Mouse (Mus musculus): ENCODE data around the gene Wdfy4. TPM values are rescaled to one million over a fixed set of nuclear protein-coding genes. Genes with fewer than 3 reads are reported as not detected.

Gene Wdfy4
- total and polyA plus RNA-seq, 2 experiments from 2014 or later, result 0.14 to 1.4 TPM

DNA sequence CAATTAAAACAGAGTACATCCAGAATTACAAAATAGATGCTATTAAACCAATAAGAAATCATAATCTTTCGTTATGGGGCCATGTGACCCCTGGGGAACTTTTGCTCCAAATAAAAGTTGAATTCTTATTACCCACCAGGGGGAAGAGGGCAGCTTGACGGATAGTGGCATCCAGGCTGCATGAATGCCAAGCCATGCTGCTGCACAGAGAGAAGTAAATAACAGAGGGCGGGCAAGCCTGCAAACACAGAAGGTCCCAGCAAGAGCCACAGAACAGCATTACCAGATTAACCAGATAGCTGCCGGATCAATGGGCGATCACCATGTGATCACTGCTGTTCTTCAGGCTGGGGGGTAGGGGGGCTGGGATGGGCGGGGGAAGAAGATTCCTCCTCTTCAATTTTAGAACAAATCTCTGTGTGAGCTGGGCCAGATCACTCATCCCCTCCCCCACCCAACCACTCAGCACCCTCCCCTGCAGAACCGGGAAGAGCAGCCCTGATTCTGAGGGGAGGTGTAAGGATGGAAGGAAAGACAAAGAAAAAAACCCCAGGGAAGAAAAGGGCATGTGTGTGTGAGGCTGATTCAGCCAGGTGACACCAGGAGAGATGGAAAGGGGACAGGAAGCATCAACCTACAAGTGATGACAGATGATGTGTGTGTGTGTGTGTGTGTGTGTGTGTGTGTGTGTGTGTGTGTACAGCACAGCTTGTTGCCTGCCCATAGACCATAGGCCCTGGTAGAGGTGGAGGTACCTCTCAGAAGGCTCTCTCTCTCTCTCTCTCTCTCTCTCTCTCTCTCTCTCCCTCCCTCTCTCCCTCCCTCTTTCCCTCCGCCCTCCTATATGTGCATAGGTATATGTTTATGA lies 185.0 kb downstream of the Wdfy4 start:
- H3K36me3 ChIP-seq (replicated peaks; ENCODE audit: control insufficient read depth, insufficient read depth, low read length), result no peaks in the 10 kb centered on the region
- WGBS, result 56% methylated on average over 8 of the region's 8 CpGs
- H3K27ac ChIP-seq (ENCODE audit: low read depth), result no peak overlapping the region
- no peak for ATAC-seq (ENCODE audit: insufficient read depth, low read depth)
- no peak overlapping the region for H3K4me2 ChIP-seq (ENCODE audit: low read depth, low read length)
- H3K4me1 ChIP-seq (ENCODE audit: control insufficient read depth, insufficient read depth), result peaks cover 4% of the 10 kb centered on the region; the same call in 1 of the 2 replicates
- H3K9me3 ChIP-seq (replicated peaks; ENCODE audit: control insufficient read depth, low read length), result no peaks in the 10 kb centered on the region; the same call in 1 of the 2 replicates
- no peak for TF ChIP-seq EP300 (IDR thresholded peaks at IDR 0.05; ENCODE audit: low read depth)
- no peak for TF ChIP-seq CTCF (IDR thresholded peaks at IDR 0.05; ENCODE audit: low read depth)
- H3K9ac ChIP-seq (replicated peaks; ENCODE audit: low read depth, low read length), result no peak overlapping the region
- no peak overlapping the region for H3K4me3 ChIP-seq (ENCODE audit: low read depth, low read length)
- DNase-seq (ENCODE audit: low spot score), result no peak
- H3K27me3 ChIP-seq (ENCODE audit: control insufficient read depth, insufficient read depth, low read length), result no peaks in the 10 kb centered on the region

DNA sequence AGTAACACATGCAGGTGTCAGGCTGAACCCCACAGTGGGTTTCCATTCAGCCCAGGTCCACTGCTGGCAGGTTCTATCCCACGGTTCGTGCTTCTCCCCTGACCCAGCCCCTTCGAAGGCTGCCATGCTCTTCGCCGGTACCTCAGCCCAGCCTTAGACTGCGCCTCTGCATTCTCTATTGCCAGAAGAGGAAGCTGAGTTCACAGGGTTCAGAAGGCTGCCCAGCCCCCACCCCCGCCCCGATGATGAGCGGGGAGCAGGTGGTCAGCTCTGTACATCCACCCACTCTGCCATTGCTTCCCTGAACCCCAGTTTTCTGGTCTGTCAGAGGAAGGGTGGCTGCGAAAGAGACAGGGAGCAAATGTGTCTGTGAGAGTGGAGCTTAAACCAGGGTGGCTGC lies 185.8 kb downstream of the Wdfy4 start:
- DNase-seq (ENCODE audit: low spot score) (no peak), ATAC-seq (ENCODE audit: insufficient read depth, low read depth) (no peak)
- 59% methylated on average over 10 of the region's 10 CpGs for WGBS

DNA sequence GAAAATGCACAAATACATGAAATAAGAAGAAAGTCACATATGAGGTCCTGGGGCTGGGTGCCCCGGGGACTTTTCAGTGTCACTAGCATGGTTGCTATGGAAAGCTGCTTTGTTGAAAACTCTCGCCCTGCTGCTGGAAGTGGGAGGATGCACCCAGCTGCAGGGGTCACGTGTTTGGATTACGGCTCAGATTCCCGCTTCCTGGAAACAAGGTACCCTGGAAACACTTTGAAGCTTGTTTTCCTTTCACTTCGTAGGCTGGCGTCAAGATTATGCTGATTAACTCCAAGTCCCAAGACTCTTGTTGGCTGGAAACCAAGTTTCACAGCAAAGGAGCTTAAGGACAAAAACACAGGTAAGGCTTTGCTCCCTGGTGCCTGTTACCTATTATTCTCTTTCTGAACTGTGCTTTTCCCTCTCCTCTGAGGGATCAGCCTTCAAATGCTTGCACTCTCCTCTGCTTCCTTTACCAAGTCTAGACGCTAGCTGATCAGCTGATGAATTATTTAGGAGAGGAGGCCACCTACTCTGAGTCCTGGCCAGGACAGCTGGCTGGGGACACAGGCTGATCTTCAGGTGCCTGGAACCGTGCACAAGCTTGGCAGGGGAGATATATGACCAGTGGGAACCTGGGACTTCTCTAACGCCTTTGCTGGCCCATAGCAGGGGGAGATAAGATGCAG lies 190.2 kb downstream of the Wdfy4 start:
- DNase-seq (ENCODE audit: low spot score) (peak; percentile 36), ATAC-seq (ENCODE audit: insufficient read depth, low read depth) (peak; percentile 44; the same call in 1 of the 2 replicates)
- TF ChIP-seq CTCF (IDR thresholded peaks at IDR 0.05; ENCODE audit: low read depth) (no peak), EP300 (IDR thresholded peaks at IDR 0.05; ENCODE audit: low read depth) (no peak)
- Histone ChIP-seq H3K4me2 (ENCODE audit: low read depth, low read length) (peak overlapping the region; percentile 51), H3K4me3 (ENCODE audit: low read depth, low read length) (peak overlapping the region; percentile 11; the same call in 1 of the 2 replicates), H3K9me3 (replicated peaks; ENCODE audit: control insufficient read depth, low read length) (no peaks in the 10 kb centered on the region), H3K9ac (replicated peaks; ENCODE audit: low read depth, low read length) (no peak overlapping the region), H3K27ac (ENCODE audit: low read depth) (no peak overlapping the region), H3K27me3 (ENCODE audit: control insufficient read depth, insufficient read depth, low read length) (no peaks in the 10 kb centered on the region), H3K4me1 (ENCODE audit: control insufficient read depth, insufficient read depth) (peaks cover 7% of the 10 kb centered on the region; the same call in 1 of the 2 replicates), H3K36me3 (replicated peaks; ENCODE audit: control insufficient read depth, insufficient read depth, low read length) (no peaks in the 10 kb centered on the region)
- WGBS, result 4% methylated on average over 10 of the region's 10 CpGs

More for the DNA sequence above, 185.8 kb downstream of the Wdfy4 start:
- Histone ChIP-seq H3K27me3 (ENCODE audit: control insufficient read depth, insufficient read depth, low read length) (no peaks in the 10 kb centered on the region), H3K4me1 (ENCODE audit: control insufficient read depth, insufficient read depth) (peaks cover 7% of the 10 kb centered on the region; the same call in 1 of the 2 replicates), H3K4me2 (ENCODE audit: low read depth, low read length) (no peak overlapping the region), H3K9ac (replicated peaks; ENCODE audit: low read depth, low read length) (no peak overlapping the region), H3K4me3 (ENCODE audit: low read depth, low read length) (no peak overlapping the region), H3K36me3 (replicated peaks; ENCODE audit: control insufficient read depth, insufficient read depth, low read length) (no peaks in the 10 kb centered on the region), H3K9me3 (replicated peaks; ENCODE audit: control insufficient read depth, low read length) (no peaks in the 10 kb centered on the region), H3K27ac (ENCODE audit: low read depth) (no peak overlapping the region)
- TF ChIP-seq CTCF (IDR thresholded peaks at IDR 0.05; ENCODE audit: low read depth), result no peak
- no peak for TF ChIP-seq EP300 (IDR thresholded peaks at IDR 0.05; ENCODE audit: low read depth)

DNA sequence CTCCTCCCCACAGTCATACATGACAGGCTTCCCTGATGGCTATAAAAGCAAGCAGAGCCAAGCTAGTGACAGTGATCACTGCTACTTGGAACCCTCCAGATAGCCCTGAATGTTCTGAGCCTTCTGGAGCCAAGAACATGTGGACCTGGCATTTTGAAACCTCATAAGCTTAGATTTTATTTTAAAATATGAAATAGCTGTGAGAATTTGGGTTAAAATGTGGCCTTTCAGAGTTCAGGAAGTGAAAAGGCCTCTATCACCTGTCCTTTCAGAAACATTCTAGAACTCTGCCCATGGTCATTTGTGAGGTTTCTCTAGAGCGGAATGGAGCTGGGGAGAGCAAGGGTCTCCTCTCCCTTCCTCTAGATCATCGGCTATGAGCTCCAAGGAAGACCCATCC lies 194.2 kb downstream of the Wdfy4 start, which contains the start of gene Lrrc18:
Gene Lrrc18 (plus strand): TSS at position 301 of the 400 bp plus-strand sequence.
- TF ChIP-seq CTCF (IDR thresholded peaks at IDR 0.05; ENCODE audit: low read depth), result no peak
- TF ChIP-seq EP300 (IDR thresholded peaks at IDR 0.05; ENCODE audit: low read depth), result no peak
- Histone ChIP-seq H3K9me3 (replicated peaks; ENCODE audit: control insufficient read depth, low read length) (no peaks in the 10 kb centered on the region), H3K4me3 (ENCODE audit: low read depth, low read length) (no peak within 1 kb of the TSS), H3K4me2 (ENCODE audit: low read depth, low read length) (no peak within 1 kb of the TSS), H3K9ac (replicated peaks; ENCODE audit: low read depth, low read length) (no peak within 1 kb of the TSS), H3K4me1 (ENCODE audit: control insufficient read depth, insufficient read depth) (peaks cover 7% of the 10 kb centered on the region; the same call in 1 of the 2 replicates), H3K27me3 (ENCODE audit: control insufficient read depth, insufficient read depth, low read length) (no peaks in the 10 kb centered on the region), H3K27ac (ENCODE audit: low read depth) (no peak within 1 kb of the TSS), H3K36me3 (replicated peaks; ENCODE audit: control insufficient read depth, insufficient read depth, low read length) (no peaks in the 10 kb centered on the region)
- no peak for DNase-seq (ENCODE audit: low spot score)
- 87% methylated on average over 2 of the region's 2 CpGs for WGBS
- ATAC-seq (ENCODE audit: insufficient read depth, low read depth), result no peak

DNA sequence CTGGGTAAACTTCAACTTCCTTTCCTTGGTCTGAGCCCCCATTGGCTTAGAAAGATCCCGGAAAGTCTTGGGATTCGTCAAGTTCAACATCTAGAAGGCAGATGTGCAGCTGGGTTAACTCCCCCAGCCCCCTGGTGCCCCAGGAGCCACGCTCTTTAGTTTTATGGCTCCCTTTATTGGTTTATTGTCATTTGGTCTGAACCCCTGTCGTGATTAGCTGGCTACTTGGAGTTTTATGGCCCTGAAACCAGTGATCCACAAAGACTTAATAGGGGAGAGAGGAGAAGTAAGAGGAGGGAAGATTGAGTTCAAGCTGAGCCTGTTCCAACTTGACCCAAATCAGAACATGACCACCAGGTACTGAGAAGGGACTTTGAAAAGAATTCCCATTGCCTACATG lies 198.6 kb downstream of the Wdfy4 start:
- ATAC-seq (ENCODE audit: insufficient read depth, low read depth) (no peak), DNase-seq (ENCODE audit: low spot score) (no peak)
- H3K4me3 ChIP-seq (ENCODE audit: low read depth, low read length), result no peak overlapping the region
- H3K27me3 ChIP-seq (ENCODE audit: control insufficient read depth, insufficient read depth, low read length), result no peaks in the 10 kb centered on the region
- H3K27ac ChIP-seq (ENCODE audit: low read depth), result no peak overlapping the region
- no peak overlapping the region for H3K4me2 ChIP-seq (ENCODE audit: low read depth, low read length)
- H3K9me3 ChIP-seq (replicated peaks; ENCODE audit: control insufficient read depth, low read length), result no peaks in the 10 kb centered on the region
- WGBS, result 90% methylated on average over 4 of the region's 4 CpGs
- no peak overlapping the region for H3K9ac ChIP-seq (replicated peaks; ENCODE audit: low read depth, low read length)
- no peaks in the 10 kb centered on the region for H3K4me1 ChIP-seq (ENCODE audit: control insufficient read depth, insufficient read depth)
- no peak for TF ChIP-seq EP300 (IDR thresholded peaks at IDR 0.05; ENCODE audit: low read depth)
- H3K36me3 ChIP-seq (replicated peaks; ENCODE audit: control insufficient read depth, insufficient read depth, low read length), result no peaks in the 10 kb centered on the region
